Mouse (Mus musculus): ENCODE measurements around the gene Lgmn. TPM values are rescaled to one million over a fixed set of nuclear protein-coding genes. Genes with fewer than 3 reads are reported as not detected.

The Lgmn gene
- polyA plus RNA-seq, 1 experiment from 2014 or later, result 84.7 TPM

DNA sequence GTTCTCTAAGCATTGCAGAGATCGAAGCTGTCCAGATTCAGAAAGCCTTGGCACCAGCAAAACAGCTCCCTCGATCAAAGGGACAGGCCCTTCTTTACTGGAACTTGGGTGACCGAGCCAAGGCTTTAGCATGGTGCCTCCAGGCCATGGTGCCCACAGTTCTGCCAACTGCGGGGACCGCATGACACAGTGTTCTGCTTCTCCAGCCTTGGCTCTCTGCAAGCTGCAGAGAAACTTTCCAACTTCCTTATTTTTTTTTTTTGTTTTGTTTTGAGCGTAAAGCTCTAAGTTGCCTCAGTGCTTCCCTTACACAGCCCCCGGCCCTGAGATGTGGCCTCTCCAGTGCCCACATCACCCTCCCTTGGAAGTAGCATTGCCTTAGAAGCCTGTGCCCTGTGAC lies 74.6 kb downstream of the Lgmn start:
- no peak for ATAC-seq (ENCODE audit: insufficient number of reproducible peaks, insufficient read depth, low FRiP score, low read depth)
- H3K4me2 ChIP-seq (replicated peaks; ENCODE audit: low read depth, low read length), result no peak overlapping the region
- H3K36me3 ChIP-seq (ENCODE audit: control insufficient read depth, insufficient read depth, low read length), result peaks cover 4% of the 10 kb centered on the region; the same call in 1 of the 2 replicates
- no peaks in the 10 kb centered on the region for H3K27me3 ChIP-seq (ENCODE audit: control insufficient read depth, insufficient read depth, low read length)
- H3K9me3 ChIP-seq (ENCODE audit: control insufficient read depth, low read depth, low read length), result no peaks in the 10 kb centered on the region
- H3K4me1 ChIP-seq (ENCODE audit: control insufficient read depth, insufficient read depth, low read length), result no peaks in the 10 kb centered on the region
- no peak overlapping the region for H3K27ac ChIP-seq (ENCODE audit: low read length)
- no peak overlapping the region for H3K9ac ChIP-seq (replicated peaks; ENCODE audit: low read depth, low read length)
- no peak overlapping the region for H3K4me3 ChIP-seq (ENCODE audit: low read depth, low read length)
- 93% methylated on average over 7 of the region's 7 CpGs for WGBS

DNA sequence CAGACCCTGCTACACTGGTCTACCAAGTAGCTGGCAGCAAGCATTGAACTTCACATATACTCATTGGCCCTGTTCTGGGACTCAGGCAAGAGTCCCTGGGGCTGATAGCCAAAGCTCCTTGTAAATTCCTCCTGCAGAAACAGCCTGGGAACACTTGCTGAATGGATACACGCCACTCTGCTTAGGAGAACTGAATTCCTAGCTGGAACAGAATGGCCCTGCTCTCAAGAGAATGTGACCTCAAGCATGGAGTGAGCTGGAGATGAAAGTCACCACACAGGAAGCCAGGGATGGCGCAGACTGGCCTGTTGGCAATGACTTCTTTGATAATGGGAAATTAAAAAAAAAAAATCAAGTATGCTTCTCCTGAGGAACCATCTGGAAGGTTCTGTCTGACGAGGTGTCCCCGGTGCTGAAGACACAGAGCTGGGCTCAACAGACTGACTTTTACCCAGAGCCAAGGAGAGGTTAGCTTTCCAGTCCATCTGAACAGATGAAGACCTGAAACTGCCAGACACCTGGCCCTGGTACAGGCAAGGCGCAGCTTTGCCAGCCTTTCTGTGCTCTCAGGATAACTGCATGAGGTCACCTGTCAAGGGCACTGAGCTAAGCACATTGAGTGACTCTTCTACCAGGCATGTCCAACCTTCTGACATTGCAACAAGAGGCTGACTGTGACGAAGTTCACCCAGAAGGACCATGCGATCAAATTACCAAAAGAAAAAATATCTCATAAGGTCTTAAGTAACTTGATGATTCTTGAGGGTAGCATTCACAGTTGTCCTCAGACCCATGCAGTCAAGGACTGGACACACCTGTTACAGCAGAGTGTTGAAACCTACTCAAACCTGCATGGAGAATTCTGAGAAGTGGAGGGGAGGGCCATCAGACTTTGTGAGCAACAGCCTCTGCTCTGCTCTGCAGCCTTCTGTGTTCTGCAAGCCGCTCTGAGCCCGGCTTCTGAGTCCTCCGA lies 78.1 kb downstream of the Lgmn start:
- no peak for ATAC-seq (ENCODE audit: insufficient number of reproducible peaks, insufficient read depth, low FRiP score, low read depth)
- no peak overlapping the region for H3K4me3 ChIP-seq (ENCODE audit: low read depth, low read length)
- no peaks in the 10 kb centered on the region for H3K4me1 ChIP-seq (ENCODE audit: control insufficient read depth, insufficient read depth, low read length)
- H3K9me3 ChIP-seq (ENCODE audit: control insufficient read depth, low read depth, low read length), result no peaks in the 10 kb centered on the region
- H3K36me3 ChIP-seq (ENCODE audit: control insufficient read depth, insufficient read depth, low read length), result peaks cover 3% of the 10 kb centered on the region; the same call in 1 of the 2 replicates
- H3K27ac ChIP-seq (ENCODE audit: low read length), result no peak overlapping the region
- H3K4me2 ChIP-seq (replicated peaks; ENCODE audit: low read depth, low read length), result no peak overlapping the region
- no peaks in the 10 kb centered on the region for H3K27me3 ChIP-seq (ENCODE audit: control insufficient read depth, insufficient read depth, low read length)
- WGBS, result 90% methylated on average over 10 of the region's 10 CpGs
- H3K9ac ChIP-seq (replicated peaks; ENCODE audit: low read depth, low read length), result no peak overlapping the region

DNA sequence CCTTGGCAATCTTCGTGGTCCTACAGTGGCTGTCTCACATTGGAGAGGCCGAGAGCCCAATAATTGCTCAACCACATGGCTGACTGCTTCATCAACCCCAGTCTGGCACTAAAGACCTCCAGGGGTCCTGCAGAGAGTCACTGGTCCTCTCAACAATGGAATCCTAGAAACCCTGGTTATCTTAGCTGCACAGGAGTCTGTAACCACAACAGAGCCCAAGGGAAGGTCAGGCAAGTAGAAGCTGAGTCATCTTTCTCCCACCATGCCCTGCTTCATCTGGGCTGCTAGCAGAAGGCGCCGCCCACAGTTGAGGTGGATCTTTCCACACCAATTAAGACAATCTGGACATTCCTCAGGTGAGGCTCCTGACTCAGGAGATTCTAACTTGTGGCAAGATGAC lies 80.2 kb downstream of the Lgmn start:
- Histone ChIP-seq H3K4me3 (ENCODE audit: low read depth, low read length) (no peak overlapping the region), H3K36me3 (ENCODE audit: control insufficient read depth, insufficient read depth, low read length) (peaks cover 3% of the 10 kb centered on the region; the same call in 1 of the 2 replicates)
- WGBS, result 91% methylated on average over 4 of the region's 4 CpGs

DNA sequence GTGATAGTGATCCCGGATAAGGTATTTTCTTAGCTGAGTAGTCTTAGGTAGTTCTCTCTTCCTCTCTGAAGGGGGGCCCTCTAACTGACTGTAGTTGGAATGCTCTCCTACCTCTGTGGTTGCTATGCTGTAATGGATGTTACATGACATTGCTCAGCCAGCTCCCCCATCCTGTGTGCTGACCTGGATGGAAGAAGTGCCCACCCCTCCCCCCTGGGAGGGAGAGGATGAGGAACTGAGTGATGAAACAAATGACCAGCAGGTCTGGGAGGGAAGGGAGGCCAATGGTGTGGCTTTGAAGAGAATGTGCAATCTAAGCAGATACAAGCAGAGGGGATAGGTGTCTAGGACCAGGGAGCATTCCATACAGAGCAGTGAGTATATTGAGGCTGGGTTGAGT lies 82.8 kb downstream of the Lgmn start:
- H3K9ac ChIP-seq (replicated peaks; ENCODE audit: low read depth, low read length), result no peak overlapping the region
- no peak for ATAC-seq (ENCODE audit: insufficient number of reproducible peaks, insufficient read depth, low FRiP score, low read depth)
- 97% methylated on average over 1 of the region's 1 CpGs for WGBS

More for the DNA sequence above, 80.2 kb downstream of the Lgmn start:
- no peak overlapping the region for H3K9ac ChIP-seq (replicated peaks; ENCODE audit: low read depth, low read length)
- ATAC-seq (ENCODE audit: insufficient number of reproducible peaks, insufficient read depth, low FRiP score, low read depth), result no peak
- H3K27me3 ChIP-seq (ENCODE audit: control insufficient read depth, insufficient read depth, low read length), result no peaks in the 10 kb centered on the region
- H3K27ac ChIP-seq (ENCODE audit: low read length), result no peak overlapping the region
- H3K4me1 ChIP-seq (ENCODE audit: control insufficient read depth, insufficient read depth, low read length), result no peaks in the 10 kb centered on the region
- H3K4me2 ChIP-seq (replicated peaks; ENCODE audit: low read depth, low read length), result no peak overlapping the region
- no peaks in the 10 kb centered on the region for H3K9me3 ChIP-seq (ENCODE audit: control insufficient read depth, low read depth, low read length)

DNA sequence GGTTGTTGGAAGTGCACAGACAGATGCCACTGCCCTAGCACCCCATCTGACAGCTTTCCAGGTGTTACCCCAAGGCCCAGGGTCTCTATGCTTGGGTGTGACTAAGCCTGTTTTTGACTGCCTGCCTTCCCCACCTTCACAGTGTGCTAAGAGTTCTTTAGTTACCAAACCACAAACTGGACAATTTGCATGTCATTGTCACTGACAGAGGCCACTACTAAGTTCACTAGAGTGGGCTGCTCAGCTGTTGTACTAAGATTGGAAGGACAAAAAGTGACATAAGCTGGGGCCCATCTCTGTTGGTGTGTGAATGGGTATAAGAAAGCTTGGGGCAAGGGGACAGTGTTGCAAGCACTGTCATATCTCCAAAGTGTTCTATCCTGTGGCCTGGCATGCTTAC lies 83.8 kb downstream of the Lgmn start:
- Histone ChIP-seq H3K9ac (replicated peaks; ENCODE audit: low read depth, low read length) (no peak overlapping the region), H3K4me2 (replicated peaks; ENCODE audit: low read depth, low read length) (no peak overlapping the region), H3K36me3 (ENCODE audit: control insufficient read depth, insufficient read depth, low read length) (peaks cover 3% of the 10 kb centered on the region; the same call in 1 of the 2 replicates), H3K9me3 (ENCODE audit: control insufficient read depth, low read depth, low read length) (no peaks in the 10 kb centered on the region), H3K4me1 (ENCODE audit: control insufficient read depth, insufficient read depth, low read length) (no peaks in the 10 kb centered on the region), H3K27ac (ENCODE audit: low read length) (no peak overlapping the region), H3K27me3 (ENCODE audit: control insufficient read depth, insufficient read depth, low read length) (no peaks in the 10 kb centered on the region), H3K4me3 (ENCODE audit: low read depth, low read length) (no peak overlapping the region)
- ATAC-seq (ENCODE audit: insufficient number of reproducible peaks, insufficient read depth, low FRiP score, low read depth), result no peak

More for the DNA sequence above, 82.8 kb downstream of the Lgmn start:
- no peaks in the 10 kb centered on the region for H3K9me3 ChIP-seq (ENCODE audit: control insufficient read depth, low read depth, low read length)
- no peaks in the 10 kb centered on the region for H3K4me1 ChIP-seq (ENCODE audit: control insufficient read depth, insufficient read depth, low read length)
- no peak overlapping the region for H3K27ac ChIP-seq (ENCODE audit: low read length)
- no peak overlapping the region for H3K4me3 ChIP-seq (ENCODE audit: low read depth, low read length)
- peaks cover 3% of the 10 kb centered on the region; the same call in 1 of the 2 replicates for H3K36me3 ChIP-seq (ENCODE audit: control insufficient read depth, insufficient read depth, low read length)
- no peaks in the 10 kb centered on the region for H3K27me3 ChIP-seq (ENCODE audit: control insufficient read depth, insufficient read depth, low read length)
- H3K4me2 ChIP-seq (replicated peaks; ENCODE audit: low read depth, low read length), result no peak overlapping the region

DNA sequence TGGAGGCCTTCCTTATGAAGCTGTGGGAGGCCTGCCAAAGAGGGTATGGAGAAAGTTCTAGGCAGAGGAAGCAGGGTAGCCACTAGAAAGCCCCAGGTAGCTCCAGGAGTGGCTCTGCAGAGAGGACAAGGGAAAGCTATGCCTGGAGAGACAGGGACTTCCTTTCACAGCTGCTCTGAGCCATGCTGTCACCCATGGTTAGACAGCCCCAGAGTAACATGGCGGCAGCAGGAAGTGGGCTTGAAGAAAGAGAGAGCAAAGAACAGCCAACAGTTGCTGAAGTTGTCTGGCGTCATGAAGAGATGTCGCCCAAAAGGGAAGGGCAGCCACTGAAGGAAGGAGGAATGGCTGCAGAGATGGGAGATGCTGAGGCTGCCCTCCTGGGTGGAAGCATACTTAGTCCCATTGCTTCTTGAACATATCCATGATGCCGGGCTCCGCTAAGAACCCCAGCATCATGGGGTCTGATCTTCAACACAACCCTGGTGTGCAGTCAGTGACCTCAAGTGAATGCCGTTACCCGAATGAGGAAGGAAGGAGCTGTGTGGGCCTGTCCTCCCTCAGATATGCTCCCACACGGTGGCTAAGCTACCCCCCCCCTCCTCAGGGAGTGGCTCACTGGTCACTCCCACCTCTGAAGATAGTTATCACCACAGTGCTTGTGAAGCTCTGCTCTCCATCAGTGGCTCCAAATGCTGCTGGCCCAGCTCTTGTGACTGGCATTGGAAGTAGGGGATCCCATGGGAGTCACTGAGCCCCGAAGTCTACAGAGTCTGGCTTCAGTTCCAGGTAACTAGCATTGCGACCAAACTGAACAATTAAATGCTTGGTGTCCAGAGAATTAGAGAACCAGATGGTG lies 85.3 kb downstream of the Lgmn start:
- Histone ChIP-seq H3K27ac (ENCODE audit: low read length) (no peak overlapping the region), H3K36me3 (ENCODE audit: control insufficient read depth, insufficient read depth, low read length) (no peaks in the 10 kb centered on the region; the same call in 1 of the 2 replicates), H3K4me1 (ENCODE audit: control insufficient read depth, insufficient read depth, low read length) (no peaks in the 10 kb centered on the region), H3K4me3 (ENCODE audit: low read depth, low read length) (no peak overlapping the region), H3K27me3 (ENCODE audit: control insufficient read depth, insufficient read depth, low read length) (no peaks in the 10 kb centered on the region), H3K9ac (replicated peaks; ENCODE audit: low read depth, low read length) (no peak overlapping the region), H3K9me3 (ENCODE audit: control insufficient read depth, low read depth, low read length) (no peaks in the 10 kb centered on the region), H3K4me2 (replicated peaks; ENCODE audit: low read depth, low read length) (no peak overlapping the region)
- no peak for ATAC-seq (ENCODE audit: insufficient number of reproducible peaks, insufficient read depth, low FRiP score, low read depth)
- WGBS, result 88% methylated on average over 10 of the region's 10 CpGs

DNA sequence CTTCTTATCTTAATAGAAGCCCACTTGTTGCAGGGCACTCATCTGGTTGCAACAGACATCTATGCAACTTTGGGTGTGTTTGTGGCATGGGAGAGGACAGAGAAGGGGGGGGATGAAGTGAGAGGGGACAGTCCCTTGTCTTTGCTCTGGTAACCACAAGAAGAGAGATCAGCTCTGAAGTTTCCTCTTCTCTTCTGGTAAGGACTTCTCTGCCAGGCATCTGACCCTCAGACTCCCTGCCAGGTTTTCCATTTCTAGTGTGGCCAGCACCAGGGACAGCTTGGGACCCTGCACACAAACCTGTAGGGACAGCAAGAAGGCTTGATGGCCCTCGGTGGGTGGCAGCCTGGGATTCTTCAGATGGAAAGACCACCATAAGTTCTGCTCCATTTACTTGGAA lies 88.6 kb downstream of the Lgmn start:
- no peak overlapping the region for H3K27ac ChIP-seq (ENCODE audit: low read length)
- no peak overlapping the region for H3K4me3 ChIP-seq (ENCODE audit: low read depth, low read length)
- H3K4me2 ChIP-seq (replicated peaks; ENCODE audit: low read depth, low read length), result no peak overlapping the region
- H3K36me3 ChIP-seq (ENCODE audit: control insufficient read depth, insufficient read depth, low read length), result no peaks in the 10 kb centered on the region
- no peaks in the 10 kb centered on the region for H3K4me1 ChIP-seq (ENCODE audit: control insufficient read depth, insufficient read depth, low read length)
- no peak overlapping the region for H3K9ac ChIP-seq (replicated peaks; ENCODE audit: low read depth, low read length)
- no peaks in the 10 kb centered on the region for H3K27me3 ChIP-seq (ENCODE audit: control insufficient read depth, insufficient read depth, low read length)
- ATAC-seq (ENCODE audit: insufficient number of reproducible peaks, insufficient read depth, low FRiP score, low read depth), result no peak
- H3K9me3 ChIP-seq (ENCODE audit: control insufficient read depth, low read depth, low read length), result no peaks in the 10 kb centered on the region
- 91% methylated on average over 1 of the region's 1 CpGs for WGBS

DNA sequence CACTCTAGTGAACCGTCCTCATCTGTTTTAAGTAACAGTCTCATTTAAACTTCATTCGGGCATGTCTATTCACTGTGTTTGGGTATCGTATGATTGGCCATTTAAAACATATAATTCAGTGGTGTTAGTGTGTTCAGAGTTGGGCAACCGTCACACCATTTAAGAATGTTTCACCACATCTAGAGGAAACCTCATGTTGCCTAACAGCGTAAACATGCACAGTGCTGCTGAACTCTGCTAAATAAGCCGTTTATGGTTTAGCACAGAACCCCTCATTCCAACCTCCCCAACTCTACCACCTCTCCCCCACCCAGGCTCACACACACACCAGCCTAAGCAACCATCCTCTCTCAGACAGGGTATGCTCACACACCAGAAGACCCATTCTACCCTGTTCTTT lies 91.2 kb downstream of the Lgmn start:
- 93% methylated on average over 6 of the region's 6 CpGs for WGBS
- ATAC-seq (ENCODE audit: insufficient number of reproducible peaks, insufficient read depth, low FRiP score, low read depth), result no peak
- no peaks in the 10 kb centered on the region for H3K27me3 ChIP-seq (ENCODE audit: control insufficient read depth, insufficient read depth, low read length)
- no peaks in the 10 kb centered on the region for H3K36me3 ChIP-seq (ENCODE audit: control insufficient read depth, insufficient read depth, low read length)
- H3K27ac ChIP-seq (ENCODE audit: low read length), result no peak overlapping the region
- H3K4me1 ChIP-seq (ENCODE audit: control insufficient read depth, insufficient read depth, low read length), result no peaks in the 10 kb centered on the region
- no peaks in the 10 kb centered on the region for H3K9me3 ChIP-seq (ENCODE audit: control insufficient read depth, low read depth, low read length)
- H3K4me3 ChIP-seq (ENCODE audit: low read depth, low read length), result no peak overlapping the region
- no peak overlapping the region for H3K4me2 ChIP-seq (replicated peaks; ENCODE audit: low read depth, low read length)
- H3K9ac ChIP-seq (replicated peaks; ENCODE audit: low read depth, low read length), result no peak overlapping the region

Measured in stomach, embryonic 14.5 days (tissue).